Mouse (Mus musculus): ENCODE data around the gene Lamc3. TPM values are rescaled to one million over a fixed set of nuclear protein-coding genes. Genes with fewer than 3 reads are reported as not detected.

Lamc3 gene
- under 1 TPM in 1 of 2 experiments, not detected in 1; 0.15 TPM for total RNA-seq (2023)

DNA sequence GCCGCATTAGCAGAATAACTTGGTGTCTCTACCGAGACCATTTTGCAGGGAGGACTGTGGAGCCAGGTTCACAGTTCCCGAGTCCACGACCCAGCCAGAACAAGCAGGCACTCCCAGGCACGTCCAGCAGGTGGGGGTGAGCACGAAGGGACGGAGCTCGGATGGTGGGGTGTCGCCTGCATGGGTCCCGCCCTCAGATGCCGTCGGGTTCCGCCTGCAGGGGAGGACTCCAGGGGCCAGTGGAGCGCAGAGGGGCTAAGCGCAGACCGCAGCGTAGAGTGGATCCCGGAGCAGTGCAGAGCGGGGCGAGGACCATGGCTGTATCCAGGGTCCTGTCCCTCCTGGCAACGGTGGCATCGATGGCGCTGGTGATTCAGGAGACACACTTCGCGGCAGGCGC, at the start of gene Lamc3:
Gene Lamc3, plus strand, starts transcription at position 262 of the 400 bp plus-strand sequence.

DNA sequence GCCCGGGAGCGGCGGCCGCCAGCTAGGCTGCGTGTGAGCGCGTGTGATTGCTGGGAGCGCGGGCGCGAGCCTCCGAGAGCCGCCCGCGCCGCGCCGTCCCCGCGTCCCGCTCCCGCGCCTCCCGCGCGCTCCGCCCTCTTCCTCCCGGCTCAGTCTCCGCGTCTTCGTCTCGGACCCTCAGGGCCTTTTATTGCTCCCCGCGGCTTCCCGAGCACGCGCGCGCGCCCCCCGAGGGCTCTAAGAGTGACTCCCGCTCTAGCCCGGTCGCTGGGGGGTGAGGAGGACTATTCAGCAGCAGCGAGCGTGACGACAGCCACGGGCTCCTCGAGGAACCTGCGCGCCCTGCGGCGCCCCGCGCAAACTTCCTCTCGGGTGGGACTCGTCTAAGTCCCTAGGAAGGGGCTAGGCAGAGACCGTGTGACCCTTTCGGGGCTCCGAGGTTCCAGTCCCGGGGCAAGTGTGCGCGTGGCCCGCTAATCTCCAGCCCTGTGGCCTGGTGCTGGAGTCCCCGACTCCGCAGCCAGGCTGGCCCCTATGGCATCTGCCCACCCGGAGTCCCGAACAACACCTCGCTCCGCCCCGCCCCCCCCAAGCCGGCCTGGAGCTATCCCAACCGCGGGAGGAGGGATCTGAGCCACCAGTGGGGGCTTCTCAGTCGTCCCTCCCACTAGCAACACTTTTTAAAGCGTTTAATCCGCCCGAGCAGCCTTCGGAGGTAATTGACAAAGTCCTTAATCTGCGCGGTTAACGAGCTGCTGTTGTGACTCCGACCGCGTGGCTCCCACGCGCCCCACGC, 41.0 kb upstream of the Lamc3 start, which contains the start of gene Fibcd1:
Gene Fibcd1, minus strand, starts transcription at position 110 of the 796 bp plus-strand sequence.

GRCm38 (mm10) chr2:31950058-31950871, 63.2 kb downstream of the Lamc3 start, which contains the start of gene Aif1l:
TSS of gene Aif1l (plus strand) at chr2:31950139.

GRCm38 (mm10) chr2:31974141-31974808, 87.2 kb downstream of the Lamc3 start, which contains the start of gene Nup214:
TSS of gene Nup214 (plus strand) at chr2:31974436.

Other genes starting within 250 kb of the Lamc3 start
- gene Prdm12, start 247.3 kb upstream of the Lamc3 start, total RNA-seq (2023): not detected
- 10 to 100 TPM; 55.5 to 69.7 TPM for gene Exosc2, start 216.6 kb upstream of the Lamc3 start, total RNA-seq (2023)
- 10 to 100 TPM; 75.6 to 77.1 TPM for gene Abl1, start 198.9 kb upstream of the Lamc3 start, total RNA-seq (2023)
- 1 to 10 TPM; 1.5 to 1.8 TPM for gene Qrfp, start 76.7 kb upstream of the Lamc3 start, total RNA-seq (2023)
- under 1 TPM; 0.32 to 0.44 TPM for gene Fibcd1, start 41.3 kb upstream of the Lamc3 start, total RNA-seq (2023)
- not detected for gene Aif1l, start 62.8 kb downstream of the Lamc3 start, total RNA-seq (2023)
- 100 to 1,000 TPM; 138 TPM for gene Nup214, start 87.1 kb downstream of the Lamc3 start, total RNA-seq (2023)
- gene Fam78a, start 197.6 kb downstream of the Lamc3 start, total RNA-seq (2023): 100 to 1,000 TPM; 205 to 236 TPM
- gene Plpp7, start 208.2 kb downstream of the Lamc3 start, total RNA-seq (2023): not detected

All from T-cell, adult 66 days (primary cell).